Mouse (Mus musculus) CH12.LX (cell line): ENCODE results near the gene Gm10392.

Source experiments
- CTCF ChIP-seq, 2 experiments: IDR thresholded peaks in 1 of 2; conservative IDR thresholded peaks in 1 of 2; 2 replicates each; pipeline ENCODE4 v1.5.1; 2011 to 2012; ENCODE audit warnings: low read depth in 2 of 2, low read length in 2 of 2, improper control_type of control experiment in 1 of 2, inconsistent platforms in 1 of 2, mild to moderate bottlenecking in 1 of 2, moderate library complexity in 1 of 2
- ELF1 ChIP-seq: IDR thresholded peaks from 2 replicates; pipeline ENCODE4 v1.6.1; 2014; ENCODE audit warnings: low read depth, mild to moderate bottlenecking, inconsistent platforms, low read length, improper control_type of control experiment
- HCFC1 ChIP-seq: IDR thresholded peaks from 2 replicates; pipeline ENCODE4 v1.6.1; 2012; ENCODE audit warnings: low read depth, mild to moderate bottlenecking, inconsistent platforms, low read length, improper control_type of control experiment
- JUND ChIP-seq: conservative IDR thresholded peaks from 2 replicates; pipeline ENCODE4 v1.6.1; 2011; ENCODE audit warnings: low read depth, low read length, improper control_type of control experiment
- POLR2A ChIP-seq: IDR thresholded peaks from 2 replicates; pipeline ENCODE4 v1.6.1; 2011; ENCODE audit warnings: low read depth, mild to moderate bottlenecking, improper control_type of control experiment, low read length
- POLR2AphosphoS2 ChIP-seq: IDR thresholded peaks from 2 replicates; pipeline ENCODE4 v1.6.1; 2011; ENCODE audit warnings: low read depth, low read length, improper control_type of control experiment
- SIN3A ChIP-seq: IDR thresholded peaks from 2 replicates; pipeline ENCODE4 v1.6.1; 2012; ENCODE audit warnings: low read length, improper control_type of control experiment, inconsistent platforms
- TBP ChIP-seq: conservative IDR thresholded peaks from 2 replicates; pipeline ENCODE4 v1.6.1; 2011; ENCODE audit warnings: low read depth, low read length, improper control_type of control experiment
- ZMIZ1 ChIP-seq: IDR thresholded peaks from 2 replicates; pipeline ENCODE4 v1.6.1; 2012; ENCODE audit warnings: low read depth, mild to moderate bottlenecking, inconsistent platforms, low read length, improper control_type of control experiment

GRCm38 (mm10) chr11:77508068-77509021, 10.7 kb downstream of the Gm10392 start:
- TF ChIP-seq TBP (no peak), ZMIZ1 (no peak), CTCF (conservative IDR thresholded peaks at IDR 0.05 in 1 of 2, IDR thresholded peaks at IDR 0.05 in 1 of 2; ENCODE audit: low read depth in 2 of 2, low read length in 2 of 2) (peak; percentile 88 to 98), POLR2AphosphoS2 (no peak; the same call in 1 of the 2 replicates), ELF1 (peak; percentile 64), SIN3A (peak; percentile 94), HCFC1 (peak; percentile 60), POLR2A (peak; percentile 75), JUND (no peak)
